In genomic region chr17:25272951-25273705, GRCm38 (mm10) we compare ENCODE assay signal across 8 mouse cellular contexts. TPM values are rescaled to one million over a fixed set of nuclear protein-coding genes. Genes with fewer than 3 reads are reported as not detected.
A peak's percentile ranks its signal among the peaks of the same experiment; 100 is the strongest.
DNase-seq lines count a peak whose midpoint lies in the region; ATAC-seq lines count a peak whose summit lies in the region.

No protein-coding gene starts in this region.

- peak overlapping the region; percentile 95 for H3K4me3 ChIP-seq in megakaryocyte, embryonic 14.5 days (replicated peaks)

- H3K36me3 ChIP-seq in megakaryocyte, embryonic 14.5 days (replicated peaks; ENCODE audit: low read length), result peaks cover 29% of the 10 kb centered on the region

- peaks cover 54% of the 10 kb centered on the region for H3K4me1 ChIP-seq in megakaryocyte, embryonic 14.5 days

- H3K27me3 ChIP-seq in megakaryocyte, embryonic 14.5 days (replicated peaks), result peaks cover 5% of the 10 kb centered on the region

- peak; percentile 94 for DNase-seq in cerebellum, adult 9-10 months
- peak; percentile 80 to 89 for DNase-seq in frontal cortex, postnatal 10 days (ENCODE audit: low spot score in 2 of 2)
- DNase-seq in induced T-regulatory cell, adult 2 months (ENCODE audit: low read depth), result peak; percentile 94
- peak; percentile 33 to 79 for DNase-seq in left cerebral cortex, adult 9 months (ENCODE audit: low spot score in 2 of 2)
- peak; percentile 81 for DNase-seq in right cerebral cortex, postnatal 14 days
- peak; percentile 94 for DNase-seq in yolk sac, embryonic 10.5 days (ENCODE audit: low spot score)

- H3K9me3 ChIP-seq in megakaryocyte, embryonic 14.5 days, result no peaks in the 10 kb centered on the region

- peak; percentile 78 for ATAC-seq in activated CD4-positive, CD25-positive, alpha-beta regulatory T cell, adult 4 months

RNA-seq across cellular contexts. Expression of gene Ube2i, which starts 1.3 kb away (rescaled TPM):
- 100 to 1,000 TPM; 368 to 405 TPM for polyA plus RNA-seq in activated CD4-positive, CD25-positive, alpha-beta regulatory T cell, adult 4 months (2017; shearing (Covaris generic))
- polyA plus RNA-seq in megakaryocyte, embryonic 14.5 days (2012; ENCODE audit: insufficient read depth, low replicate concordance), result 72.7 and 190 TPM in 2 replicates

RNA-seq across cellular contexts. Expression of gene Baiap3, which starts 17.0 kb away (rescaled TPM):
- 1 to 10 TPM; 1.4 to 8.5 TPM for polyA plus RNA-seq in activated CD4-positive, CD25-positive, alpha-beta regulatory T cell, adult 4 months (2017; shearing (Covaris generic))
- 1.7 and 2.7 TPM in 2 replicates for polyA plus RNA-seq in megakaryocyte, embryonic 14.5 days (2012; ENCODE audit: insufficient read depth, low replicate concordance)

RNA-seq across cellular contexts. Expression of gene Prss34, which starts 25.1 kb away (rescaled TPM):
- polyA plus RNA-seq in activated CD4-positive, CD25-positive, alpha-beta regulatory T cell, adult 4 months (2017; shearing (Covaris generic)), result not detected
- 1.5 and 34.1 TPM in 2 replicates for polyA plus RNA-seq in megakaryocyte, embryonic 14.5 days (2012; ENCODE audit: insufficient read depth, low replicate concordance)

RNA-seq across cellular contexts. Expression of gene Tsr3, which starts 33.2 kb away (rescaled TPM):
- polyA plus RNA-seq in activated CD4-positive, CD25-positive, alpha-beta regulatory T cell, adult 4 months (2017; shearing (Covaris generic)), result 10 to 100 TPM; 27.7 to 32.1 TPM
- polyA plus RNA-seq in megakaryocyte, embryonic 14.5 days (2012; ENCODE audit: insufficient read depth, low replicate concordance), result 12.5 and 25.4 TPM in 2 replicates

RNA-seq across cellular contexts. Expression of gene Gnptg, which starts 33.2 kb away (rescaled TPM):
- 10 to 100 TPM; 44.3 to 57.7 TPM for polyA plus RNA-seq in activated CD4-positive, CD25-positive, alpha-beta regulatory T cell, adult 4 months (2017; shearing (Covaris generic))
- polyA plus RNA-seq in megakaryocyte, embryonic 14.5 days (2012; ENCODE audit: insufficient read depth, low replicate concordance), result 27.2 and 30.1 TPM in 2 replicates

Comparison
In these comparisons a context has a peak if more than half of its experiments do, and no peak if none do; other contexts are left out.
1. Peak in every context shown above with its lines: DNase-seq, ATAC-seq and H3K4me3 ChIP-seq.